Mouse (Mus musculus) retina, postnatal 1 day (tissue): ENCODE measurements around the gene Myo1e.

Experiments
- DNase-seq: peaks from one replicate; pipeline ENCODE4 v3.0.0-alpha.2; 2012

The Myo1e gene

GRCm38 (mm10) chr9:70296916-70297315, 89.8 kb downstream of the Myo1e start:
- DNase-seq = no peak

GRCm38 (mm10) chr9:70298221-70298620, 91.1 kb downstream of the Myo1e start:
- peak; percentile 20 for DNase-seq

GRCm38 (mm10) chr9:70300705-70301104, 93.6 kb downstream of the Myo1e start:
- DNase-seq = no peak

- DNase-seq = no peak
Measured at GRCm38 (mm10) chr9:70301598-70301997, 94.4 kb downstream of the Myo1e start.

- DNase-seq = no peak
Measured at GRCm38 (mm10) chr9:70304901-70305300, 97.8 kb downstream of the Myo1e start.

GRCm38 (mm10) chr9:70310046-70310445, 102.9 kb downstream of the Myo1e start:
- no peak for DNase-seq

GRCm38 (mm10) chr9:70314019-70314418, 106.9 kb downstream of the Myo1e start:
- no peak for DNase-seq

- no peak for DNase-seq
Measured at GRCm38 (mm10) chr9:70315130-70315529, 108.0 kb downstream of the Myo1e start.

- no peak for DNase-seq
Measured at GRCm38 (mm10) chr9:70318601-70319000, 111.5 kb downstream of the Myo1e start.

GRCm38 (mm10) chr9:70324336-70324735, 117.2 kb downstream of the Myo1e start:
- no peak for DNase-seq

- no peak for DNase-seq
Measured at GRCm38 (mm10) chr9:70325880-70326595, 118.9 kb downstream of the Myo1e start.

GRCm38 (mm10) chr9:70328193-70328841, 121.2 kb downstream of the Myo1e start:
- DNase-seq = no peak

- DNase-seq = no peak
Measured at GRCm38 (mm10) chr9:70331727-70332335, 124.7 kb downstream of the Myo1e start.

GRCm38 (mm10) chr9:70338391-70338790, 131.2 kb downstream of the Myo1e start:
- no peak for DNase-seq

GRCm38 (mm10) chr9:70338894-70339293, 131.7 kb downstream of the Myo1e start:
- no peak for DNase-seq

GRCm38 (mm10) chr9:70349274-70349673, 142.1 kb downstream of the Myo1e start:
- no peak for DNase-seq

GRCm38 (mm10) chr9:70351570-70352277, 144.6 kb downstream of the Myo1e start:
- peak; percentile 79 for DNase-seq

GRCm38 (mm10) chr9:70356254-70356653, 149.1 kb downstream of the Myo1e start:
- DNase-seq = no peak

GRCm38 (mm10) chr9:70359402-70360131, 152.4 kb downstream of the Myo1e start:
- DNase-seq = no peak

- DNase-seq = no peak
Measured at GRCm38 (mm10) chr9:70364741-70365140, 157.6 kb downstream of the Myo1e start.

GRCm38 (mm10) chr9:70365915-70366314, 158.8 kb downstream of the Myo1e start:
- DNase-seq = no peak

- no peak for DNase-seq
Measured at GRCm38 (mm10) chr9:70366898-70367297, 159.7 kb downstream of the Myo1e start.

- no peak for DNase-seq
Measured at GRCm38 (mm10) chr9:70371638-70372037, 164.5 kb downstream of the Myo1e start.
